In the genomic region with DNA sequence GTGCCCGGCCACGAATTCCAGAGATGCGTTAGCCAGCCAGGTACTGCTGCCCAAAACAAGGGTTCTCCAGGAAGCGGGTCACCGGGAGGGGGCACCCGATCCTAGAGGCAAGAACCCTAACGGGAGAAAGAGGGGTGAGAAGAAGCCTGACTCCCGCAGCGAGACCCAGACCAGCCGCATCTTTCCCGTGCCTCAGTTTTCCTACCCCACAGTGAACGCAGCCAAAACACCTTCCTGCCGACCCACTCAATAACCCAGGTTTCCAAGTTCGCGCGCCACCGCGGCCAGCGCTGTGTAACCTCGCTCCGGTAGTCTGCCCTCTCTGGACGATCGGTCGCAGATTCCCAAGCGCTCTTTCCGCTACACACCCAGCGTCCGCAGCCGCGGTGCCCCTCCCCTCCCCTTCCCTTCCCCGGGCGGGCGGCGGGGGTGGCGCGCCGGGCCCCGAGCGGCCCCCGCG, we compare ENCODE assay signal across 9 mouse cellular contexts. TPM values are rescaled to one million over a fixed set of nuclear protein-coding genes. Genes with fewer than 3 reads are reported as not detected.
DNase-seq lines count a peak whose midpoint lies in the region; ATAC-seq and TF ChIP-seq lines count a peak whose summit lies in the region.
"Had no signal": no experiment of that assay in that cellular context is flagged by ENCODE, and none has a peak within 500 bp of the region (broad histone marks: within the 10 kb centered on the region; RNA-seq: fewer than 3 reads in every experiment).

No protein-coding gene starts in this region.

- H3K79me2 ChIP-seq in heart, adult 2 months (replicated peaks; ENCODE audit: control insufficient read depth, insufficient read depth, low read length) = no peaks in the 10 kb centered on the region

- H3K36me3 ChIP-seq in megakaryocyte, embryonic 14.5 days (replicated peaks; ENCODE audit: low read length) = no peaks in the 10 kb centered on the region
- no peaks in the 10 kb centered on the region for H3K36me3 ChIP-seq in heart, adult 2 months (ENCODE audit: control insufficient read depth, insufficient read depth, low read length)
- no peaks in the 10 kb centered on the region for H3K36me3 ChIP-seq in kidney, embryonic 15.5 days
- H3K36me3 ChIP-seq in liver, embryonic 11.5 days (ENCODE audit: control insufficient read depth, insufficient read depth, low read length) = no peaks in the 10 kb centered on the region
- no peaks in the 10 kb centered on the region for H3K36me3 ChIP-seq in neural tube, embryonic 12.5 days
- H3K36me3 ChIP-seq: G1E had no signal

- H3K27ac ChIP-seq in heart, adult 2 months = no peak overlapping the region
- H3K27ac ChIP-seq in kidney, embryonic 15.5 days = no peak overlapping the region
- no peak overlapping the region for H3K27ac ChIP-seq in liver, embryonic 11.5 days (ENCODE audit: low read depth, low read length)
- H3K27ac ChIP-seq in neural tube, embryonic 12.5 days = no peak overlapping the region

- H3K4me1 ChIP-seq in megakaryocyte, embryonic 14.5 days = peaks cover 38% of the 10 kb centered on the region
- no peaks in the 10 kb centered on the region; the same call in 1 of the 2 replicates for H3K4me1 ChIP-seq in heart, adult 2 months (ENCODE audit: control insufficient read depth, insufficient read depth, low read length)
- H3K4me1 ChIP-seq in kidney, embryonic 15.5 days = peaks cover 25% of the 10 kb centered on the region
- H3K4me1 ChIP-seq in liver, embryonic 11.5 days (replicated peaks; ENCODE audit: control insufficient read depth, insufficient read depth, low read length) = peaks cover 9% of the 10 kb centered on the region
- H3K4me1 ChIP-seq in neural tube, embryonic 12.5 days = peaks cover 18% of the 10 kb centered on the region

- ATAC-seq in megakaryocyte, adult 5-6 weeks (ENCODE audit: poor library complexity, severe bottlenecking) = no peak
- ATAC-seq in kidney, embryonic 15.5 days (replicated peaks; ENCODE audit: low FRiP score) = peak; percentile 38; the same call in 1 of the 2 replicates
- 0 out of 2 replicates have a peak, but pooled peaks have one; percentile 7 for ATAC-seq in liver, embryonic 11.5 days (replicated peaks; ENCODE audit: low FRiP score)
- ATAC-seq in neural tube, embryonic 12.5 days (ENCODE audit: low FRiP score, low read depth) = peak; percentile 61

- peak; percentile 72 for TF ChIP-seq CTCF in heart, adult 2 months (IDR thresholded peaks at IDR 0.05)

- peak overlapping the region; percentile 80 for H3K4me3 ChIP-seq in megakaryocyte, embryonic 14.5 days (replicated peaks)
- H3K4me3 ChIP-seq in heart, adult 2 months = peak overlapping the region; percentile 53
- H3K4me3 ChIP-seq in kidney, embryonic 15.5 days (replicated peaks) = peak overlapping the region; percentile 66
- peak overlapping the region; percentile 57 for H3K4me3 ChIP-seq in liver, embryonic 11.5 days (ENCODE audit: low read depth, low read length)
- peak overlapping the region; percentile 72 for H3K4me3 ChIP-seq in neural tube, embryonic 12.5 days

- H3K27me3 ChIP-seq in megakaryocyte, embryonic 14.5 days (replicated peaks) = peaks cover 95% of the 10 kb centered on the region
- H3K27me3 ChIP-seq in heart, adult 2 months (ENCODE audit: control insufficient read depth, insufficient read depth, low read length) = peaks cover 8% of the 10 kb centered on the region
- H3K27me3 ChIP-seq in kidney, embryonic 15.5 days = peaks cover 97% of the 10 kb centered on the region
- H3K27me3 ChIP-seq in liver, embryonic 11.5 days (replicated peaks; ENCODE audit: control insufficient read depth, insufficient read depth, low read length) = peaks cover 81% of the 10 kb centered on the region
- peaks cover 38% of the 10 kb centered on the region for H3K27me3 ChIP-seq in neural tube, embryonic 12.5 days (replicated peaks)

- no peak for TF ChIP-seq EP300 in heart, adult 2 months (IDR thresholded peaks at IDR 0.05; ENCODE audit: insufficient read depth, low read depth, low read length)

- WGBS in heart, adult 2 months = under 1% methylated on average over 39 of the region's 41 CpGs
- under 1% methylated on average over 33 of the region's 41 CpGs for WGBS in kidney, embryonic 15.5 days
- under 1% methylated on average over 41 of the region's 41 CpGs for WGBS in liver, embryonic 11.5 days
- WGBS in neural tube, embryonic 12.5 days = under 1% methylated on average over 41 of the region's 41 CpGs

- intact Hi-C loops in heart, adult 2 months (cut with DNase I) = loop anchor here (1.0 kb wide), 1 partner anchor 92 kb away; no protein-coding TSS in a partner anchor

- TF ChIP-seq POLR2A in heart, adult 2 months (IDR thresholded peaks at IDR 0.05; ENCODE audit: insufficient read depth, low read depth, low read length) = no peak

- peak; percentile 66 for DNase-seq in embryo, embryonic 9.5 days (ENCODE audit: extremely low spot score)
- DNase-seq in heart, adult 2 months = peak; percentile 62 to 73
- DNase-seq in liver, embryonic 11.5 days (ENCODE audit: low spot score) = peak; percentile 55
- DNase-seq in urinary bladder, postnatal 36 days (ENCODE audit: low spot score in 2 of 2) = peak; percentile 28 to 48

- H3K9ac ChIP-seq in heart, adult 2 months (ENCODE audit: low read depth, low read length) = peak overlapping the region; percentile 54
- H3K9ac ChIP-seq in kidney, embryonic 15.5 days = peak overlapping the region; percentile 59
- no peak overlapping the region for H3K9ac ChIP-seq in liver, embryonic 11.5 days (ENCODE audit: low read depth, low read length)
- peak overlapping the region; percentile 71 for H3K9ac ChIP-seq in neural tube, embryonic 12.5 days

- no peaks in the 10 kb centered on the region for H3K9me3 ChIP-seq in megakaryocyte, embryonic 14.5 days
- no peaks in the 10 kb centered on the region for H3K9me3 ChIP-seq in kidney, embryonic 15.5 days (replicated peaks)
- no peaks in the 10 kb centered on the region for H3K9me3 ChIP-seq in liver, embryonic 11.5 days (ENCODE audit: control insufficient read depth, low read length)
- H3K9me3 ChIP-seq in neural tube, embryonic 12.5 days = no peaks in the 10 kb centered on the region

- H3K4me2 ChIP-seq in kidney, embryonic 15.5 days = peak overlapping the region; percentile 99
- H3K4me2 ChIP-seq in liver, embryonic 11.5 days = peak overlapping the region; percentile 64
- H3K4me2 ChIP-seq in neural tube, embryonic 12.5 days (replicated peaks) = peak overlapping the region; percentile 99

RNA-seq across cellular contexts. Expression of gene Dlgap4, which starts 0.4 kb away (rescaled TPM):
- polyA plus RNA-seq in megakaryocyte, embryonic 14.5 days (2012; ENCODE audit: insufficient read depth, low replicate concordance) = 185 and 337 TPM in 2 replicates
- total RNA-seq in megakaryocyte, adult 5-6 weeks (2015) = 35.2 and 38.7 TPM in 2 replicates
- 13.8 and 24.0 TPM in 2 replicates for total RNA-seq in megakaryocyte, adult 5-6 weeks (2017)
- total RNA-seq in heart, adult 2 months (2021) = 10 to 100 TPM; 31.3 to 32.5 TPM
- polyA plus RNA-seq in heart, adult 2 months (2012; rRNA removed) = 61.0 and 61.5 TPM in 2 replicates
- polyA plus RNA-seq in kidney, embryonic 15.5 days (2015; fragmentation: Nextera tagmentation; extraction: Ambion mirVana) = 60.5 and 70.0 TPM in 2 replicates
- polyA plus RNA-seq in liver, embryonic 11.5 days (2014; fragmentation: Nextera tagmentation; extraction: Ambion mirVana) = 46.9 and 50.0 TPM in 2 replicates
- 197 and 198 TPM in 2 replicates for polyA plus RNA-seq in neural tube, embryonic 12.5 days (2016; fragmentation: Nextera tagmentation; extraction: Ambion mirVana)
